Mouse (Mus musculus): ENCODE results near the gene Lrrc32. TPM values are rescaled to one million over a fixed set of nuclear protein-coding genes. Genes with fewer than 3 reads are reported as not detected.

Gene Lrrc32
- total and polyA plus RNA-seq, 2 experiments from 2014 or later, result 4.7 to 9.1 TPM

DNA sequence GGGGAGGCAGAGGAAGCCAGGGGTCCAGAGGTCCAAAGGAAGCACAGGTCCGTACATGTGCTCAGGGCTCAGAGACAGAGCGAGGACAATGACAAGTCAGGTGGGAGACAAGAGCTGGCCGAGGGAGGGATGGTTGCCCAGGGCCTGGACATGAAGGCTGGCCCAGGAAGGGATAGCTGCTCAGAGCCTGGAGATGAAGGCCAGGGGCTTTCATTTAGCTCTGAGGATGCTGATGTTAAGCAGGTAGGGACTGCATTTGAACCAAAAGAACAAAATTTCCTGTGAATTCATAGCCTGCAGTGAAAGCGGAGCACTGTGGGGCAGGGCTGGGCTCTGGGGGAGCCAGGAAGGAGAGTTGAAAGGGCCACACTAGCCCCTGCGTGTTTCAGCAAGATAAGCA lies 3.2 kb downstream of the Lrrc32 start:
- Histone ChIP-seq H3K4me2 (ENCODE audit: low read depth, low read length) (peak overlapping the region; percentile 18; the same call in 1 of the 2 replicates), H3K9ac (replicated peaks; ENCODE audit: low read length) (no peak overlapping the region), H3K4me3 (ENCODE audit: low read length) (no peak overlapping the region), H3K27ac (no peak overlapping the region), H3K4me1 (ENCODE audit: insufficient read depth, low read length) (peaks cover 10% of the 10 kb centered on the region), H3K36me3 (ENCODE audit: insufficient read depth, low read length) (no peaks in the 10 kb centered on the region), H3K27me3 (ENCODE audit: insufficient read depth, low read length) (no peaks in the 10 kb centered on the region), H3K9me3 (ENCODE audit: low read length) (no peaks in the 10 kb centered on the region)
- DNase-seq (ENCODE audit: low spot score) (no peak), ATAC-seq (no peak)
- TF ChIP-seq CTCF (IDR thresholded peaks at IDR 0.05; ENCODE audit: low read depth), result no peak
- 69% methylated on average over 5 of the region's 5 CpGs for WGBS

DNA sequence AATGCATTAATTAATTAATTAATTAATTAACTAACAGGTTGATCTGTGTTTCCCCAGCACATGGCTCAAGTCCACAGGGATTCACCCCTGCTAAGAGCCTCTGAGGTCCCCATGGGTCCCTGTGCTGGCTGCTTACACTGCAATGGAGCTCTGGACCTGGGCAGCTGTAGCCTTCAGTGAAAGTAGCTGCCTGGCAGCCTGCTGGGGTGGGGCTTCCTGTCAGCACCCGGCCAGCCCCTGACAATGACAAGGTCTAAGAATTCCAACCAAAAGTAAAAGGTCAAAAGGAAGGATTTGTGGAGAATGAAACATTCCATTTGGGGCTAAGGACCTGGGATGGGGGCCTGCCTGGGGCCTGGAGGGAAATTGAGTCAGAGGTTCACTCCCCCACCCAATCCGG lies 4.2 kb downstream of the Lrrc32 start:
- no peaks in the 10 kb centered on the region for H3K36me3 ChIP-seq (ENCODE audit: insufficient read depth, low read length)
- ATAC-seq (no peak), DNase-seq (ENCODE audit: low spot score) (no peak)
- no peaks in the 10 kb centered on the region for H3K27me3 ChIP-seq (ENCODE audit: insufficient read depth, low read length)
- no peak overlapping the region for H3K4me3 ChIP-seq (ENCODE audit: low read length)
- 64% methylated on average over 2 of the region's 2 CpGs for WGBS
- no peak overlapping the region for H3K9ac ChIP-seq (replicated peaks; ENCODE audit: low read length)
- peaks cover 10% of the 10 kb centered on the region for H3K4me1 ChIP-seq (ENCODE audit: insufficient read depth, low read length)
- no peaks in the 10 kb centered on the region for H3K9me3 ChIP-seq (ENCODE audit: low read length)
- no peak overlapping the region for H3K27ac ChIP-seq
- H3K4me2 ChIP-seq (ENCODE audit: low read depth, low read length), result no peak overlapping the region
- no peak for TF ChIP-seq CTCF (IDR thresholded peaks at IDR 0.05; ENCODE audit: low read depth)

DNA sequence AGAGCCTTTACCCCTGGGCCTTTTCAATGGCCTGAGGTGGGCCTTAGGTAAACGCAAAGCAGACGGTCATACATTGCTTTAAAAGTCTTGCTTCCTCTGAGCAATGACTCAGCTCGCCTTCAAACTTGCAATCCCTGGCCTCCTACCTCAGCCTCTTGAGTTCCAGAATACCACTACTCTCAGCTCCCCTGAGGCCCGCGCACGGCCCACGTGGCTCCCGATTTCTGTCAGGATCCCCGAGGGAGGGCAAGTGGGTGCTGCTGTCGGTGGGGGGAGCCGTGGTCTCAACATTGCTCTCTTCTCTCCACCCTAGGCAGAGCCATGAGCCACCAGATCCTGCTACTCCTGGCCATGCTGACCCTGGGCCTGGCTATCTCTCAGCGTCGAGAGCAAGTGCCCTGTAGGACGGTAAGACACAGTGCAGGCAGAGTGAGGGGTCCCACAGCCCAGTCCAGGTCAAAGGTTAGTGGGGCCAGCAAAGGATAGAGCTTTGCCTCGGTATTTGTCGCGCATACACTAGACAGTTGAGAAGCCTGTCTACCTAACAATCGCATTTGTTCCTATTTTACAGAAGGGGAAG lies 4.9 kb downstream of the Lrrc32 start:
- H3K4me2 ChIP-seq (ENCODE audit: low read depth, low read length), result no peak overlapping the region
- no peak overlapping the region for H3K27ac ChIP-seq
- no peak overlapping the region for H3K9ac ChIP-seq (replicated peaks; ENCODE audit: low read length)
- DNase-seq (ENCODE audit: low spot score) (no peak), ATAC-seq (no peak)
- TF ChIP-seq CTCF (IDR thresholded peaks at IDR 0.05; ENCODE audit: low read depth), result no peak
- H3K9me3 ChIP-seq (ENCODE audit: low read length), result no peaks in the 10 kb centered on the region
- H3K27me3 ChIP-seq (ENCODE audit: insufficient read depth, low read length), result no peaks in the 10 kb centered on the region
- H3K4me3 ChIP-seq (ENCODE audit: low read length), result no peak overlapping the region
- 78% methylated on average over 18 of the region's 18 CpGs for WGBS
- H3K36me3 ChIP-seq (ENCODE audit: insufficient read depth, low read length), result no peaks in the 10 kb centered on the region
- peaks cover 10% of the 10 kb centered on the region for H3K4me1 ChIP-seq (ENCODE audit: insufficient read depth, low read length)

DNA sequence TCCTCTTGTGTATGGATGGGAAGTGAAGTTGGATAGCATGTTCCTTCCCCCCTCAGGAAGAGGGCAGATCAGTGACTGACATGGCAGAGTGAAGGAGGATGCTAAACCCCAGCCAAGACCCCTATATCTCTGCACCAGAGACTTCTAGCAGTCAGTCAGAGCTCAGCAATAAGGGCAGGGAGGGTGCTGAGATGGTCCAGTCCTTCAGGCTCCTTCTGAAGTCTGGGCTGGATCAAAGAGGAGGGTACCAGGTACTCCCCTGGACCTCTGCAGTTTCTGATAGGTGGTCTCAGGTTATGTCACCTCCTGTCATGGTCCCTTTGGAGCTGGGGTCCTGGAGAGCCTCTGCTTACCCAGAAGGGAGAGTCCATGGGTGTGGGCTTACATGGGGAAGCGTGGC lies 6.5 kb downstream of the Lrrc32 start:
- H3K4me2 ChIP-seq (ENCODE audit: low read depth, low read length), result no peak overlapping the region
- no peaks in the 10 kb centered on the region for H3K27me3 ChIP-seq (ENCODE audit: insufficient read depth, low read length)
- no peak for ATAC-seq
- WGBS, result 73% methylated on average over 1 of the region's 1 CpGs
- no peak overlapping the region for H3K27ac ChIP-seq
- H3K36me3 ChIP-seq (ENCODE audit: insufficient read depth, low read length), result no peaks in the 10 kb centered on the region
- H3K9me3 ChIP-seq (ENCODE audit: low read length), result no peaks in the 10 kb centered on the region
- DNase-seq (ENCODE audit: low spot score), result no peak
- peaks cover 3% of the 10 kb centered on the region; the same call in 1 of the 2 replicates for H3K4me1 ChIP-seq (ENCODE audit: insufficient read depth, low read length)
- H3K9ac ChIP-seq (replicated peaks; ENCODE audit: low read length), result no peak overlapping the region
- no peak overlapping the region for H3K4me3 ChIP-seq (ENCODE audit: low read length)
- no peak for TF ChIP-seq CTCF (IDR thresholded peaks at IDR 0.05; ENCODE audit: low read depth)

DNA sequence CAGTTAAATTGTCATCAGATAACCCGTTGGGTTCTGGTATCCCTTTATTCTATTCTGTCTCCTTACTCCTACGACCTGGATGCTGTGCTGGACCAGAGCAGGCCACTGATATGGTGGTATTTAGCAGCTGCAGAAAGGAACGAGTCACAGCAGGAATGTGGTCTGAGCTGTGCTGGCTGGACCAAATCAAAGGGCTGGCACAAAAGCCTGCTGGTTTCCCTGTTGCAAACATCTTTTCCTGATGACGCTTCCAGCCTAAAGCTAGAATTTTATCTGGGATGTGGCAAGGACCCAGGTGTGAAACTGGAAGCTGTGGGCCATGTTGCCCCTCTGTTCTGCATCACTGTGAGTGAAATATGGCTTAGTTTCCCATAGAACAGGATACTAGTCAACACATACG lies 8.4 kb downstream of the Lrrc32 start:
- H3K4me3 ChIP-seq (ENCODE audit: low read length), result no peak overlapping the region
- H3K27me3 ChIP-seq (ENCODE audit: insufficient read depth, low read length), result no peaks in the 10 kb centered on the region
- H3K9ac ChIP-seq (replicated peaks; ENCODE audit: low read length), result no peak overlapping the region
- no peak for TF ChIP-seq CTCF (IDR thresholded peaks at IDR 0.05; ENCODE audit: low read depth)
- no peaks in the 10 kb centered on the region for H3K9me3 ChIP-seq (ENCODE audit: low read length)
- no peaks in the 10 kb centered on the region for H3K36me3 ChIP-seq (ENCODE audit: insufficient read depth, low read length)
- H3K4me1 ChIP-seq (ENCODE audit: insufficient read depth, low read length), result peaks cover 3% of the 10 kb centered on the region; the same call in 1 of the 2 replicates
- WGBS, result 70% methylated on average over 5 of the region's 5 CpGs
- no peak overlapping the region for H3K27ac ChIP-seq
- no peak overlapping the region for H3K4me2 ChIP-seq (ENCODE audit: low read depth, low read length)
- ATAC-seq (no peak), DNase-seq (ENCODE audit: low spot score) (no peak)

DNA sequence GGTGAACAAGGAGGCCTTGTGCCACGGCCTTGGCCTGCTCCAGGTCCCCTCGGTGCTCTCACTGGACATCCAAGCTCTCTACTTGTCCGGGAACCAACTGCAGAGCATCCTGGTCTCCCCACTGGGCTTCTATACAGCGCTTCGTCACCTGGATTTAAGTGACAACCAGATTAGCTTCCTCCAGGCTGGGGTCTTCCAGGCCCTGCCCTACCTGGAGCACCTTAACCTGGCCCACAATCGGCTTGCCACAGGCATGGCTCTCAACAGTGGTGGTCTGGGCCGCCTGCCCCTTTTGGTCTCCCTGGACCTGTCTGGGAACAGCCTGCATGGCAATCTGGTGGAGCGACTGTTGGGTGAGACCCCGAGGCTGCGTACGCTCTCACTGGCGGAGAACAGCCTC lies 9.0 kb downstream of the Lrrc32 start:
- DNase-seq (ENCODE audit: low spot score) (no peak), ATAC-seq (no peak)
- Histone ChIP-seq H3K36me3 (ENCODE audit: insufficient read depth, low read length) (no peaks in the 10 kb centered on the region), H3K4me2 (ENCODE audit: low read depth, low read length) (no peak overlapping the region), H3K4me1 (ENCODE audit: insufficient read depth, low read length) (peaks cover 3% of the 10 kb centered on the region; the same call in 1 of the 2 replicates), H3K4me3 (ENCODE audit: low read length) (no peak overlapping the region), H3K9me3 (ENCODE audit: low read length) (no peaks in the 10 kb centered on the region), H3K27me3 (ENCODE audit: insufficient read depth, low read length) (no peaks in the 10 kb centered on the region), H3K27ac (no peak overlapping the region), H3K9ac (replicated peaks; ENCODE audit: low read length) (no peak overlapping the region)
- 93% methylated on average over 12 of the region's 12 CpGs for WGBS
- no peak for TF ChIP-seq CTCF (IDR thresholded peaks at IDR 0.05; ENCODE audit: low read depth)

DNA sequence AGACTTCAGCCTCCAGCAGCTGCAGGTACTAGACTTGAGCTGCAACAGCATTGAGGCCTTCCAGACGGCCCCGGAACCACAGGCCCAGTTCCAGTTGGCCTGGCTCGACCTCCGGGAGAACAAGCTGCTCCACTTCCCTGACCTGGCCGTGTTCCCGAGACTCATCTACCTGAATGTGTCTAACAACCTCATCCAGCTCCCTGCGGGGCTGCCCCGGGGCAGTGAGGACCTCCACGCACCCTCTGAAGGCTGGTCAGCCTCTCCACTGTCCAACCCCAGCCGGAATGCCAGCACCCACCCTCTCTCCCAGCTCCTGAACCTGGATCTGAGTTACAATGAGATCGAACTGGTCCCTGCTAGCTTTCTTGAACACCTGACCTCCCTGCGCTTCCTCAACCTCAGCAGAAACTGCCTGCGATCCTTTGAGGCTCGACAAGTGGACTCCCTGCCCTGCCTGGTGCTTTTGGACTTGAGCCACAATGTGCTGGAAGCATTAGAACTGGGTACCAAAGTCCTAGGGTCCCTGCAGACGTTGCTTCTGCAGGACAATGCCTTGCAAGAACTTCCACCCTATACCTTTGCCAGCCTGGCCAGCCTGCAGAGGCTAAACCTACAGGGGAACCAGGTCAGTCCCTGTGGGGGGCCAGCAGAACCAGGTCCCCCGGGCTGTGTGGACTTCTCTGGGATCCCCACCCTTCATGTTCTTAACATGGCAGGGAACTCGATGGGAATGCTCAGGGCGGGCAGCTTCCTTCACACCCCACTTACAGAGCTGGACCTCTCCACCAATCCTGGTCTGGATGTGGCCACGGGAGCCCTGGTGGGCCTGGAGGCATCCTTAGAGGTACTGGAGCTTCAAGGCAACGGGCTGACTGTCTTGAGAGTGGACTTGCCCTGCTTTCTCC lies 9.8 kb downstream of the Lrrc32 start:
- no peak overlapping the region for H3K4me2 ChIP-seq (ENCODE audit: low read depth, low read length)
- no peak for DNase-seq (ENCODE audit: low spot score)
- no peak overlapping the region for H3K27ac ChIP-seq
- WGBS, result 78% methylated on average over 20 of the region's 20 CpGs
- no peaks in the 10 kb centered on the region for H3K36me3 ChIP-seq (ENCODE audit: insufficient read depth, low read length)
- ATAC-seq, result no peak
- peaks cover 3% of the 10 kb centered on the region; the same call in 1 of the 2 replicates for H3K4me1 ChIP-seq (ENCODE audit: insufficient read depth, low read length)
- no peak for TF ChIP-seq CTCF (IDR thresholded peaks at IDR 0.05; ENCODE audit: low read depth)
- no peak overlapping the region for H3K9ac ChIP-seq (replicated peaks; ENCODE audit: low read length)
- no peaks in the 10 kb centered on the region for H3K27me3 ChIP-seq (ENCODE audit: insufficient read depth, low read length)
- no peak overlapping the region for H3K4me3 ChIP-seq (ENCODE audit: low read length)
- no peaks in the 10 kb centered on the region for H3K9me3 ChIP-seq (ENCODE audit: low read length)

All from hindbrain, postnatal 0 days (tissue).